Mouse (Mus musculus) small intestine, adult 2 months (tissue): ENCODE measurements at regions not wholly inside any gene's neighbourhood (a gene's known extent, or its start where the extent isn't known, plus 50 kb on each side); places are given as distances from the start of the nearest gene placed in this dataset.

Experiments used
- H3K27ac ChIP-seq: fragments of 200-500 bp; 2 replicates; pipeline ENCODE4 v1.5.1; 2012; ENCODE audit warnings: low read depth, low read length, control low read depth, inconsistent platforms; ENCODE audit not compliant: insufficient read depth
- H3K27me3 ChIP-seq: fragments of 200-500 bp; 2 replicates; pipeline ENCODE4 v1.6.1; 2012; ENCODE audit warnings: mild to moderate bottlenecking, moderate library complexity, low read length, inconsistent platforms; ENCODE audit not compliant: control insufficient read depth, insufficient read depth
- H3K36me3 ChIP-seq: fragments of 200-500 bp; 2 replicates; pipeline ENCODE4 v1.6.1; 2012; ENCODE audit warnings: mild to moderate bottlenecking, low read length, control low read depth, inconsistent platforms; ENCODE audit not compliant: control insufficient read depth, insufficient read depth
- H3K4me1 ChIP-seq: fragments of 200-500 bp; 2 replicates; pipeline ENCODE4 v1.6.1; 2012; ENCODE audit warnings: low read length, inconsistent platforms, mixed read lengths; ENCODE audit not compliant: control insufficient read depth, insufficient read depth, insufficient read length
- H3K4me3 ChIP-seq: fragments of 200-500 bp; 2 replicates; pipeline ENCODE4 v1.5.1; 2012; ENCODE audit warnings: low read depth, mild to moderate bottlenecking, control low read depth, inconsistent platforms, low read length, moderate library complexity
- CTCF ChIP-seq: fragments of 200-500 bp; IDR thresholded peaks from 2 replicates; pipeline ENCODE4 v1.5.1; 2012; ENCODE audit warnings: low read depth, mild to moderate bottlenecking, control low read depth, inconsistent platforms, low read length, moderate library complexity, mixed read lengths; ENCODE audit not compliant: insufficient replicate concordance, insufficient read length; ENCODE audit errors: extremely low read depth
- POLR2A ChIP-seq: fragments of 200-500 bp; IDR thresholded peaks from 2 replicates; pipeline ENCODE4 v1.6.1; 2012; ENCODE audit warnings: low read depth, mild to moderate bottlenecking, control low read depth, inconsistent platforms, low read length, moderate library complexity
- WGBS: fragments of 180-500 bp; shearing (Covaris S2); methylation state at CpG from one replicate; pipeline ENCODE4 v1.1.7; 2018; 5-methylcytosine and 5-hydroxymethylcytosine counted together

DNA sequence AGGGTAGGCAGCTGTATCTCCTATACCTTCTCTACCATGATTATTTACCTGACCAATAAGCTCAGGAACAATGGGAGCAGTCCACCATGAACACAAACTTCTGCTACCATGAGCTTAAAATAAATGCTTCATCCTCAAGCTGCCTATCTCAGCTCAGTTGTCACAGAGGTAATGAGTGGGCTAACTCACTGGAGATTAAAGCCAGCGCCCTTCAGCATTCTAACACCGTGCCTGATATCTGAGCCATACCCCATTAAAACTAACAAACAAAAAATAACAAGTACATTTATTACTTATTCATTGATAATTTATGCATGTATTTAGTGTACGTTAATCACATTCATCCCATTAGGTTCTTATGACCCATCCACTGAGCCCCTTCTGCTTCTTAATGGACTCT, 128.6 kb downstream of the Klf5 start:
- Histone ChIP-seq H3K36me3 (no peaks in the 10 kb centered on the region), H3K27ac (no peak overlapping the region), H3K4me1 (no peaks in the 10 kb centered on the region), H3K27me3 (no peaks in the 10 kb centered on the region), H3K4me3 (no peak overlapping the region)
- TF ChIP-seq CTCF (no peak), POLR2A (no peak)
- WGBS, result 98% methylated on average over 3 of the region's 3 CpGs

DNA sequence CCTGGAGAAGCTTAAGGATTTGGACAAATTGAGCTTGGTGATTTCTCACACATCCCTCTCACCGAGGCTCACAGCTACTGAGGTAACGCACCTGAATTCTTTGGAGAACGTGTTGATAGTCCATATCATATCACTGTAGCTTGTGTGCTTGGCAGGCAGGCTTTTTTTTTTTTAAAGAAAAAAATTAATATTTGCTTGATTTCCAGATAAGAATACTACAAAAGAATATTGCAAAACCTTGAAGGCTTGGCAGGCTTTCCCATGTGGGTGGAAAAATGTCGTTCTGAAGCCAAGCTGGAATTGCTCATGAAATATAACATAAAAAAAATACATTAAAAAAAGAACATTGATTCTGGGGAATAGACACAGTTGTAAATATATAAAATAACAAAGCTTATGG, 131.8 kb downstream of the Klf5 start:
- TF ChIP-seq CTCF, result no peak
- TF ChIP-seq POLR2A, result no peak

DNA sequence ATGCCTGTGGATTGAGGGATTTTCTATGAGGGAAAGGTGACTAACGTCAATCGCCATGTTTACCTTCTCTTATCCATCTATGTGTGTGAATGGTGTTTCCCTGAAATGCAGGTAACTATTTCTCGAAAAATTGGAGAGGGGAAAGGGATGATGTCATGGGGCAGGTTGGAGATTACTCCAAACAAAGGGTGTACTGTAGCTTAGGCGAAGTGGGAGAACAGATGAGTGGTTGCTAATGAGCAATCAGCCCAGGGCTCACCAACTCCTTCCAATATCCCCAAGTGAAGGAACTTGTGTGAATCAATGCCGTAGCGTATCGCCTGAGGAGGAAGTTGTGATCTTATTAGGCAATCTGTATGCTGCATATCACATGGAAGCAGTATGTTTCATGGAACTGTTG, 133.2 kb downstream of the Klf5 start:
- no peaks in the 10 kb centered on the region for H3K27me3 ChIP-seq
- no peaks in the 10 kb centered on the region for H3K36me3 ChIP-seq
- no peak overlapping the region for H3K4me3 ChIP-seq
- H3K4me1 ChIP-seq, result no peaks in the 10 kb centered on the region
- WGBS, result 93% methylated on average over 7 of the region's 7 CpGs
- no peak overlapping the region for H3K27ac ChIP-seq
- no peak for TF ChIP-seq POLR2A
- TF ChIP-seq CTCF, result no peak

More for the DNA sequence above, 131.8 kb downstream of the Klf5 start:
- Histone ChIP-seq H3K4me3 (no peak overlapping the region), H3K27me3 (no peaks in the 10 kb centered on the region), H3K36me3 (no peaks in the 10 kb centered on the region), H3K4me1 (no peaks in the 10 kb centered on the region), H3K27ac (no peak overlapping the region)
- WGBS, result 46% methylated on average over 4 of the region's 4 CpGs

DNA sequence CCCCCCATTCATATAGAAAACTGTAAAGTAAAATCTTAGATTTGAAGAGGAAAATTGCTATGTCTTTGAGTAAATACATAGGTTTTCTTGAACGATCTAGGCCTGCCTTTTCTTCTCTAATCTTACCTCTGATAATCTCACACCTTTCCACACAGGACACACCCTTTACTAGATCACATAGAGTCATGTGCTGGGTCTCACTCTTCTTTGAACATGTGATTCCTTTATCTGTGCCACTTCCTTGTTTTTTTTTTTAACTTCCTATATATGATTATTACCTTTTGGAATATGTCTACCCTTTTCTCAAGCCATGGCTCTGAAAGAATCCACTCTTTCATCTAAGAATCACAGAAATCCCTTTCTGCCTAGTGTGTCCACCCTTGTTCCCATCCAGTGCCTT, 136.2 kb downstream of the Klf5 start:
- Histone ChIP-seq H3K27ac (no peak overlapping the region), H3K36me3 (no peaks in the 10 kb centered on the region), H3K4me1 (no peaks in the 10 kb centered on the region), H3K27me3 (no peaks in the 10 kb centered on the region), H3K4me3 (no peak overlapping the region)
- TF ChIP-seq POLR2A (no peak), CTCF (no peak)
- 24% methylated on average over 1 of the region's 1 CpGs for WGBS

DNA sequence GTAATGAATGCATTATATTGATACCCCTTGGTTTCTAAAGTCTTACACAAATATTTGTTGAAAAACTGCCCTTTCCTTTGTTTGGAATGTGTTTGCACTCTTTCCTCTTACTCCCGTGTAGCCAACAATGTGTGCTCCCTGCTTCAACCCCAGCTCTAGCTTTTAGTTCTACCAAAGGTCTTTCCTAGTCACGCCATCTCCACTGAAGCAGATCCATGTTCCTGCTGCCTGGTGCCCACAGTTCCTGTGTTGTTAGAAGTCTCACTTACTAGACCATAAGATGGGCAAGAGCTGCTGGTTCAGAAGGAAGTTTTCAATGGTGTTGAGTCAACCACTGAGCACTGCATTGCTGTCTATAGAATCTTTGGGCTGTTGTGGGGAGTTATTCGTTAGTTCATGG, 137.0 kb downstream of the Klf5 start:
- TF ChIP-seq POLR2A (no peak), CTCF (no peak)
- H3K4me1 ChIP-seq, result no peaks in the 10 kb centered on the region
- H3K27ac ChIP-seq, result no peak overlapping the region
- H3K4me3 ChIP-seq, result no peak overlapping the region
- H3K36me3 ChIP-seq, result no peaks in the 10 kb centered on the region
- H3K27me3 ChIP-seq, result no peaks in the 10 kb centered on the region
- 78% methylated on average over 3 of the region's 3 CpGs for WGBS

DNA sequence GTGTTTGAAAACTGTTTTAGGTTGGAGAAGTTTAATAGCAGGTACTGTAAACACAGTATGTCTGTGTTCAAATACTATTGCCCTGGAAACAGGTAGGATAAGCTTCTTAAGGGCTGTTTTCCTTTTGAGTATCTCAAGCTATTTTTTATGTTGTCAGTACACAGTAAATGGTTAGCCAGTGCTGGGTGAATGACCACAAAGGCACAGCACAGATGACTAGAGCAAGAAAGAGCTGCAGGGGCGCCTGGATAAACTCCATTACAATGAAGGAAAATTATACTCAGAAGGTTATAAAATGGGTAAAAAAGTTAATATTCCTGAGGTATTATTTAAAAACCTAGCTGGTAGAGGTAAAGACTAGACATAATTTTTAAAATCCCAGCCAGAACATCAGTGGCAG, 137.6 kb downstream of the Klf5 start:
- Histone ChIP-seq H3K27ac (no peak overlapping the region), H3K27me3 (no peaks in the 10 kb centered on the region), H3K4me3 (no peak overlapping the region), H3K4me1 (no peaks in the 10 kb centered on the region), H3K36me3 (no peaks in the 10 kb centered on the region)
- TF ChIP-seq CTCF (no peak), POLR2A (no peak)
- whole genome bisulfite sequencing, result 76% methylated on average over 1 of the region's 1 CpGs

DNA sequence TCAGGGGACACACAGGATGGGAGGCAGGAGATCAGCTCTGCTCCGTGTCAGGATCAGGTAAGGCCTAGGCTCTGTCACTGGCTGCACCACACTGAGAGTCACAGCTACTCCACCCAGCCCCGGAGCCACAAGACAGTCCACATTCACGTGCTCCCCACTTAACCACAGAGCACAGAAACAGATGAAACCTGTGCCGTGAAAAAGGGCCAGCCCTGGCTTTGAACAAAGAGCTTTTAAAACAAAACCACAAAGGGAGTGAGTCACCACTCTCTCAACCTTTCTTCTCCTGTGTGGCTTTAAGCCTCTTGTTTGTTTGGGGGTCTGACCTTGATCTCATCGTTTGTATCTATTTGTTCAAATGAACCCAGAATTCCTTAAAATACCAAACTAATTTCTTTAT, 150.6 kb downstream of the Klf5 start:
- no peak overlapping the region for H3K27ac ChIP-seq
- no peak for TF ChIP-seq CTCF
- no peak for TF ChIP-seq POLR2A
- no peak overlapping the region for H3K4me3 ChIP-seq
- H3K36me3 ChIP-seq, result no peaks in the 10 kb centered on the region
- WGBS, result 68% methylated on average over 5 of the region's 5 CpGs
- H3K4me1 ChIP-seq, result peaks cover 10% of the 10 kb centered on the region; the same call in 1 of the 2 replicates
- no peaks in the 10 kb centered on the region for H3K27me3 ChIP-seq

DNA sequence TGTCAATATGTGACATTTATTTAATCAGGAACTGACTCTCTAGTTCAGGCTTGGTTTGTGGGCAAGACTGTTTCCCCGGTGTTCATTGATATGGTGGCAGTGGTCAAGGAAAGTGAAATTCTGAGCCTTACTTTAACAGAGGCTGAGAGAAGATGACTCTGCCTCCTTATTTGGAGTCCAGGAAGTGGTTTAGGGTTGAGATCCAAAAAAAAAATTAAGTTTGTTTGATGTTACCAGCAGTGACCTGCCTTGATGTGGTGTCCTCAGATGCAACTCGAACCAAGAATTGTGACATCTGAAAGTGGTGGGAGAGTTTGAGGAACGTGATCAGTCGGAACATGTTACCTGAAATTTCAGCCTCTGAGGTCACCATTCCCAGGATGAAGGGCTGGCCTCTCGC, 151.4 kb downstream of the Klf5 start:
- H3K4me3 ChIP-seq, result no peak overlapping the region
- TF ChIP-seq CTCF (no peak), POLR2A (no peak)
- peaks cover 10% of the 10 kb centered on the region; the same call in 1 of the 2 replicates for H3K4me1 ChIP-seq
- no peaks in the 10 kb centered on the region for H3K27me3 ChIP-seq
- WGBS, result 84% methylated on average over 5 of the region's 5 CpGs
- no peak overlapping the region for H3K27ac ChIP-seq
- H3K36me3 ChIP-seq, result no peaks in the 10 kb centered on the region
